Mouse (Mus musculus): ENCODE data around the gene Pkd1l2. TPM values are rescaled to one million over a fixed set of nuclear protein-coding genes. Genes with fewer than 3 reads are reported as not detected.

Gene Pkd1l2
- 0.10 and 0.11 TPM in 2 replicates for polyA plus RNA-seq (2012; rRNA removed)

- DNase-seq (ENCODE audit: extremely low spot score in 1 of 2, low spot score in 1 of 2): no peak
Observed at GRCm38 (mm10) chr8:117082399-117082872, at the start of gene Pkd1l2. Pkd1l2 (minus strand) TSS chr8:117082449.

- no peak for DNase-seq (ENCODE audit: extremely low spot score in 1 of 2, low spot score in 1 of 2)
Observed at GRCm38 (mm10) chr8:117127063-117127462, 44.8 kb upstream of the Pkd1l2 start.

GRCm38 (mm10) chr8:117126411-117126810, 44.2 kb upstream of the Pkd1l2 start:
- no peak for DNase-seq (ENCODE audit: extremely low spot score in 1 of 2, low spot score in 1 of 2)

GRCm38 (mm10) chr8:117125854-117126253, 43.6 kb upstream of the Pkd1l2 start:
- DNase-seq (ENCODE audit: extremely low spot score in 1 of 2, low spot score in 1 of 2): no peak

- DNase-seq (ENCODE audit: extremely low spot score in 1 of 2, low spot score in 1 of 2): no peak
Observed at GRCm38 (mm10) chr8:117123850-117124633, 41.8 kb upstream of the Pkd1l2 start.

GRCm38 (mm10) chr8:117121277-117121676, 39.0 kb upstream of the Pkd1l2 start:
- no peak for DNase-seq (ENCODE audit: extremely low spot score in 1 of 2, low spot score in 1 of 2)

GRCm38 (mm10) chr8:117118409-117118808, 36.2 kb upstream of the Pkd1l2 start:
- DNase-seq (ENCODE audit: extremely low spot score in 1 of 2, low spot score in 1 of 2): peak in 1 of 2 experiments; percentile 31

GRCm38 (mm10) chr8:117116534-117116933, 34.3 kb upstream of the Pkd1l2 start:
- no peak for DNase-seq (ENCODE audit: extremely low spot score in 1 of 2, low spot score in 1 of 2)

GRCm38 (mm10) chr8:117115676-117116446, 33.6 kb upstream of the Pkd1l2 start:
- DNase-seq (ENCODE audit: extremely low spot score in 1 of 2, low spot score in 1 of 2): no peak

GRCm38 (mm10) chr8:117115094-117115493, 32.8 kb upstream of the Pkd1l2 start:
- DNase-seq (ENCODE audit: extremely low spot score in 1 of 2, low spot score in 1 of 2): no peak

- DNase-seq (ENCODE audit: extremely low spot score in 1 of 2, low spot score in 1 of 2): no peak
Observed at GRCm38 (mm10) chr8:117112261-117112660, 30.0 kb upstream of the Pkd1l2 start.

GRCm38 (mm10) chr8:117111641-117112040, 29.4 kb upstream of the Pkd1l2 start:
- no peak for DNase-seq (ENCODE audit: extremely low spot score in 1 of 2, low spot score in 1 of 2)

- DNase-seq (ENCODE audit: extremely low spot score in 1 of 2, low spot score in 1 of 2): peak in 1 of 2 experiments; percentile 60
Observed at GRCm38 (mm10) chr8:117109801-117110390, 27.6 kb upstream of the Pkd1l2 start.

- no peak for DNase-seq (ENCODE audit: extremely low spot score in 1 of 2, low spot score in 1 of 2)
Observed at GRCm38 (mm10) chr8:117109018-117109711, 26.9 kb upstream of the Pkd1l2 start.

- DNase-seq (ENCODE audit: extremely low spot score in 1 of 2, low spot score in 1 of 2): peak; percentile 40 to 88
Observed at GRCm38 (mm10) chr8:117107533-117107932, 25.3 kb upstream of the Pkd1l2 start.

- peak in 1 of 2 experiments; percentile 30 for DNase-seq (ENCODE audit: extremely low spot score in 1 of 2, low spot score in 1 of 2)
Observed at GRCm38 (mm10) chr8:117097564-117098191, 15.4 kb upstream of the Pkd1l2 start.

- no peak for DNase-seq (ENCODE audit: extremely low spot score in 1 of 2, low spot score in 1 of 2)
Observed at GRCm38 (mm10) chr8:117097051-117097563, 14.9 kb upstream of the Pkd1l2 start.

- no peak for DNase-seq (ENCODE audit: extremely low spot score in 1 of 2, low spot score in 1 of 2)
Observed at GRCm38 (mm10) chr8:117095647-117096046, 13.4 kb upstream of the Pkd1l2 start, which contains the start of gene Bco1. Bco1 (plus strand) TSS chr8:117095854.

GRCm38 (mm10) chr8:117094053-117094452, 11.8 kb upstream of the Pkd1l2 start:
- peak; percentile 39 to 58 for DNase-seq (ENCODE audit: extremely low spot score in 1 of 2, low spot score in 1 of 2)

- DNase-seq (ENCODE audit: extremely low spot score in 1 of 2, low spot score in 1 of 2): no peak
Observed at GRCm38 (mm10) chr8:117089802-117090201, 7.6 kb upstream of the Pkd1l2 start.

Data from frontal cortex, adult 2 months (tissue).